Mouse (Mus musculus): ENCODE results near the gene Olfr1175-ps.

The Olfr1175-ps gene

GRCm38 (mm10) chr2:88327115-88327514 is at the start of gene Olfr1175-ps:
TSS of gene Olfr1175-ps (minus strand) at chr2:88327215.
- no peak for DNase-seq

DNA sequence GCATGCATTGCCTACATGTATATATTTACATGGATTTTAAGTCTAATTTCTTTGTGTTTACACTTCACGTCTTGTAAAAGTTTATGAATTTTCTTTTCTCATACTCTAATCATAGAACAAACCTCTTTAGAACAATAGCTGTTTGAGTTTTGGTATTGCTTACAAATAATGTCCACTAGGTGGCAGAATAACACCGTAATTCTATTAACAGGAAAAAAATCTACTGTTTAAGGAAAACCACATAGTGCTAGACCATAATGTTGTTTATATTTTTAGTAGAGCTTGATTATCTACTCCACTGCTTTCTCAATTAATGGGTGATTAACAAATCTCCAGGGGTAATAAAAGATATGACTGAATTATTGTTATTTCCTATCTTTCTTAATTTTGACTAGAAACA is 29.3 kb upstream of the Olfr1175-ps start:
- no peak for DNase-seq

GRCm38 (mm10) chr2:88346392-88346791 is 19.4 kb upstream of the Olfr1175-ps start, which contains the start of gene Olfr1177-ps:
TSS of gene Olfr1177-ps (minus strand) at chr2:88346492.
- no peak for DNase-seq

DNA sequence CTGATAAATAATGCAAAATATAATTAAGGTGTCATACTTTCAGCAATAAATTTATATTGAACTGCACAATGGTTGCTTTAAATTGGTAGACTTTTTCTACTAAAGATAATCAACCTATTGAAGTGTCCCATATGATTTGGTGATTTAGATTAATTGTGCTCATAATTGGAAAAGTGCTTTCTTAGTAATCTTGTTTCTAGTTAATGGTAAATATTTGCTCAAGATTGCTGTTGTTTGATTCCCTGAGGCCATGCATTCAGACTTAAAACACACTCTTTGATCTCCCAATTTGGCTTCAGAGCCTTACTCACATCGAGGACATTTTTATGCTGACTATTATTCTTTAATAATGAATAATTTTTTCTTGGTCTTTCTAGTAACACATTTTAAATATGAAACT is 9.4 kb upstream of the Olfr1175-ps start, which contains the start of gene Olfr1176:
Olfr1176 (plus strand) TSS at position 301 of the 400 bp plus-strand sequence.
- DNase-seq, result no peak

DNA sequence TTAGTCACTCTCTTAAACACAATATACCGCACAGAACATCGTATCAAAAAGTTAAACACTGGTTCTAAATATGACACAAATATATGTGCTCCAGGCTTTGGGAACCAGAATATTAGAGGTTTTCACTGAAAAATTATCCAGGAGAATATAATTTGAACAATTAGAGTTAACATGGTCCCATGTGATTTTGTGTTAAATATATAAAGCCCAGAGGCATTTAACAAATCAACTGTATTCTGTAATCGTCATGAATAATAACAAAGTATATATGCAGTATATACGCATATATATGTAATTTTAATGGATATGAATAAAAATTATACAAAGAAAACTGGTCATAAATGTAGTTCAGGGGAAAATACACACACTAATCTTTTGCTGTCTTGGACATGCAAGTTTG is 12.0 kb downstream of the Olfr1175-ps start, which contains the start of gene Olfr1174-ps:
Olfr1174-ps (minus strand) TSS at position 101 of the 400 bp plus-strand sequence.
- DNase-seq, result no peak

GRCm38 (mm10) chr2:88279775-88280174 is 47.2 kb downstream of the Olfr1175-ps start, which contains the start of gene Olfr1173:
TSS of gene Olfr1173 (minus strand) at chr2:88279875.
- DNase-seq, result no peak

All from right cerebral cortex, postnatal 25 days (tissue).